9 mouse cellular contexts compared by ENCODE assay signal in the genomic region with DNA sequence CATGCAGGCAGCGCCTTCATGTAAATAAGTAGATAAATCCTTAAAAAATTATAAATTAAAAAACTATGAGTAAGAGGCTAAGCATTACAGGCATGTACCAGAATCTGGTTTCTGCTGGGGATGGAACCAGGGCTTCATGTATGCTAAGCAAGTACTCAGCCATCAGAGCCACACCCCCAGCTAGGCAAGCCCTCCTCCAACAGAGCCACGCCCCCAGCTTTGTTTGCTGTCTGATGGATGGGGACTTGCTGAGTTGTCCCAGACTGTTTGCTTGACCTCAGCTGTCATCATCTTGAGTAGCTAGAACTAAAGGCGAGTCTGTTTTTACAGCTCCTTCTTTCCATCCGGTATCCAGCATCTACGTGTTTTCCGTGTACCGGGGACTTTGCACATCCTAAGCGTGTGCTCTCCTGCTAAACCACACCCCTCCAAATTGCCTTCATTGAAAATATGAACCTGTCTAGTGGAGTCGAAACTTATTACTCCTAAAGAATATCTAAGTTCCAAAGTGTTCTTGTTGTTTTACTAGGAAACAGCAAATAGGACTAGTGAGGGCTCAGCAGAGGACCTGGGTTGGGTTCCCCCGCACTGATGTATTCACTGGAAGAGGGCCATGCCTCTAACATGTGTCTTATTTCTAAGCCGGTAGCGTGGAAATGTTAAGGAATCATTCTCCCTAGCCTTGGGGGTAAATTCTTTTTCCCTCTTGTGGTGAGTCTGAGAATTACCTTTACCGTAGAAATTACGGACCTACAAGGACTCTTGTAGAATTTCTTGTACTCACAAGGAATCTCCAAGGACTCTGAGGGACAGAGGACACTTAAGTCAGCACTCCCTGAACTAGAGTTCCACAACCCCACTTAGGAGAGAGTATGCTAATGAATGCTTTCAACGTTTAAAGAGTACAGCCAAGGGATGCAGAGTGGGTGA. TPM values are rescaled to one million over a fixed set of nuclear protein-coding genes. Genes with fewer than 3 reads are reported as not detected.
A peak's percentile ranks its signal among the peaks of the same experiment; 100 is the strongest.
DNase-seq lines count a peak whose midpoint lies in the region; ATAC-seq and TF ChIP-seq lines count a peak whose summit lies in the region.
"Had no signal": no experiment of that assay in that cellular context is flagged by ENCODE, and none has a peak within 500 bp of the region (broad histone marks: within the 10 kb centered on the region; RNA-seq: fewer than 3 reads in every experiment).

No protein-coding gene starts in this region.

- TF ChIP-seq POLR2A in thymus, adult 2 months (IDR thresholded peaks at IDR 0.05; ENCODE audit: control insufficient read depth, extremely low read depth, insufficient read depth, low read length, poor library complexity): no peak

- no peaks in the 10 kb centered on the region for H3K27me3 ChIP-seq in hindbrain, postnatal 0 days (ENCODE audit: insufficient read depth, low read length)
- H3K27me3 ChIP-seq in hindbrain, embryonic 12.5 days: peaks cover 6% of the 10 kb centered on the region; the same call in 1 of the 2 replicates
- peaks cover 11% of the 10 kb centered on the region for H3K27me3 ChIP-seq in limb, embryonic 10.5 days (ENCODE audit: low read depth, poor library complexity, severe bottlenecking)
- H3K27me3 ChIP-seq in thymus, adult 2 months (ENCODE audit: control insufficient read depth, insufficient read depth, low read length): no peaks in the 10 kb centered on the region

- H3K27ac ChIP-seq in hindbrain, postnatal 0 days: no peak overlapping the region
- H3K27ac ChIP-seq in hindbrain, embryonic 12.5 days: no peak overlapping the region
- H3K27ac ChIP-seq in limb, embryonic 10.5 days: no peak overlapping the region
- no peak overlapping the region for H3K27ac ChIP-seq in thymus, adult 2 months (ENCODE audit: control insufficient read depth, insufficient read depth, low read length)

- no peaks in the 10 kb centered on the region for H3K4me1 ChIP-seq in hindbrain, postnatal 0 days (ENCODE audit: insufficient read depth, low read length)
- peaks cover 13% of the 10 kb centered on the region for H3K4me1 ChIP-seq in hindbrain, embryonic 12.5 days
- H3K4me1 ChIP-seq in limb, embryonic 10.5 days: peaks cover 15% of the 10 kb centered on the region
- H3K4me1 ChIP-seq in thymus, adult 2 months (replicated peaks; ENCODE audit: control insufficient read depth, insufficient read depth, low read length): peaks cover 19% of the 10 kb centered on the region

- peak; percentile 12 for DNase-seq in hindbrain, postnatal 0 days (ENCODE audit: low spot score)
- DNase-seq in ES-CJ7 (ENCODE audit: low read depth, low spot score): peak; percentile 94
- DNase-seq in embryo, embryonic 11 days: peak; percentile 64
- DNase-seq in lung, postnatal 14 days: peak; percentile 55
- no peak for DNase-seq in limb, embryonic 10.5 days (ENCODE audit: low spot score)
- DNase-seq in thymus, adult 2 months: no peak
- no peak for DNase-seq in right cerebral cortex, postnatal 36 days (ENCODE audit: low spot score in 2 of 2)
- DNase-seq: thymus, postnatal 36 days had no signal

- TF ChIP-seq CTCF in hindbrain, postnatal 0 days (IDR thresholded peaks at IDR 0.05; ENCODE audit: low read depth): peak; percentile 42
- TF ChIP-seq CTCF in thymus, adult 2 months (IDR thresholded peaks at IDR 0.05; ENCODE audit: borderline replicate concordance, control insufficient read depth, extremely low read depth, insufficient read depth, low read length, poor library complexity): no peak

- H3K4me3 ChIP-seq in hindbrain, postnatal 0 days (ENCODE audit: low read length): no peak overlapping the region
- no peak overlapping the region for H3K4me3 ChIP-seq in hindbrain, embryonic 12.5 days
- H3K4me3 ChIP-seq in limb, embryonic 10.5 days: no peak overlapping the region
- no peak overlapping the region for H3K4me3 ChIP-seq in thymus, adult 2 months (ENCODE audit: control insufficient read depth, insufficient read depth, low read length)

- no peak for ATAC-seq in hindbrain, postnatal 0 days
- ATAC-seq in hindbrain, embryonic 12.5 days (ENCODE audit: low FRiP score): no peak

- no peaks in the 10 kb centered on the region for H3K36me3 ChIP-seq in hindbrain, postnatal 0 days (ENCODE audit: insufficient read depth, low read length)
- H3K36me3 ChIP-seq in hindbrain, embryonic 12.5 days: no peaks in the 10 kb centered on the region
- H3K36me3 ChIP-seq in limb, embryonic 10.5 days: no peaks in the 10 kb centered on the region
- H3K36me3 ChIP-seq in thymus, adult 2 months (ENCODE audit: control insufficient read depth, insufficient read depth, low read length): no peaks in the 10 kb centered on the region

- no peaks in the 10 kb centered on the region for H3K9me3 ChIP-seq in hindbrain, postnatal 0 days (ENCODE audit: low read length)
- H3K9me3 ChIP-seq in hindbrain, embryonic 12.5 days (replicated peaks): no peaks in the 10 kb centered on the region
- H3K9me3 ChIP-seq in limb, embryonic 10.5 days (replicated peaks): no peaks in the 10 kb centered on the region

- WGBS in hindbrain, postnatal 0 days: 62% methylated on average over 15 of the region's 15 CpGs
- 66% methylated on average over 15 of the region's 15 CpGs for WGBS in hindbrain, embryonic 12.5 days
- WGBS in limb, embryonic 10.5 days: 73% methylated on average over 15 of the region's 15 CpGs
- 86% methylated on average over 15 of the region's 15 CpGs for WGBS in thymus, adult 2 months

- H3K4me2 ChIP-seq in hindbrain, postnatal 0 days (ENCODE audit: low read depth, low read length): no peak overlapping the region
- H3K4me2 ChIP-seq in hindbrain, embryonic 12.5 days (replicated peaks): no peak overlapping the region

- no peak overlapping the region for H3K9ac ChIP-seq in hindbrain, postnatal 0 days (replicated peaks; ENCODE audit: low read length)
- no peak overlapping the region for H3K9ac ChIP-seq in hindbrain, embryonic 12.5 days

RNA-seq across cellular contexts. Expression of gene Rps6ka1, which starts 54.4 kb away (rescaled TPM):
- total RNA-seq in hindbrain, postnatal 0 days (2014; rRNA removed): 28.0 and 31.1 TPM in 2 replicates
- polyA plus RNA-seq in hindbrain, postnatal 0 days (2015; fragmentation: Nextera tagmentation; extraction: Ambion mirVana): 20.4 and 22.6 TPM in 2 replicates
- polyA plus RNA-seq in hindbrain, embryonic 12.5 days (2016; fragmentation: Nextera tagmentation; extraction: Ambion mirVana): 30.3 and 37.4 TPM in 2 replicates
- polyA plus RNA-seq in limb, embryonic 10.5 days (2016; fragmentation: Nextera tagmentation; extraction: Ambion mirVana): 52.1 and 53.3 TPM in 2 replicates
- 79.3 and 84.0 TPM in 2 replicates for polyA plus RNA-seq in thymus, adult 2 months (2012; rRNA removed)

Comparison
In these comparisons a context has a peak if more than half of its experiments do, and no peak if none do; other contexts are left out.
1. DNase-seq: peak in hindbrain, postnatal 0 days (single experiment), ES-CJ7 (single experiment), embryo, embryonic 11 days (single experiment) and lung, postnatal 14 days (single experiment); none in limb, embryonic 10.5 days (single experiment), thymus, adult 2 months (single experiment) and right cerebral cortex, postnatal 36 days (0 of 2).